In genomic region chr6:138371176-138371575, GRCm38 (mm10) we compare ENCODE assay signal across 28 mouse cellular contexts.
"Had no signal": no experiment of that assay in that cellular context is flagged by ENCODE, and none has a peak within 500 bp of the region (broad histone marks: within the 10 kb centered on the region; RNA-seq: fewer than 3 reads in every experiment).

No protein-coding gene starts in this region.

- H3K36me3 ChIP-seq: embryonic facial prominence, embryonic 10.5 days; embryonic facial prominence, embryonic 12.5 days; embryonic facial prominence, embryonic 13.5 days; embryonic facial prominence, embryonic 15.5 days; forebrain, embryonic 10.5 days; forebrain, embryonic 12.5 days; forebrain, embryonic 15.5 days had no signal

- H3K27ac ChIP-seq: embryonic facial prominence, embryonic 10.5 days; embryonic facial prominence, embryonic 12.5 days; embryonic facial prominence, embryonic 13.5 days; embryonic facial prominence, embryonic 15.5 days; forebrain, embryonic 10.5 days; forebrain, embryonic 12.5 days; forebrain, embryonic 13.5 days; forebrain, embryonic 15.5 days; gastrocnemius, adult 2 months; heart, adult 2 months had no signal

- H3K4me3 ChIP-seq: embryonic facial prominence, embryonic 10.5 days; embryonic facial prominence, embryonic 12.5 days; embryonic facial prominence, embryonic 13.5 days; embryonic facial prominence, embryonic 15.5 days; erythroblast, embryonic 14.5 days; forebrain, embryonic 10.5 days; forebrain, embryonic 12.5 days; forebrain, embryonic 13.5 days; forebrain, embryonic 15.5 days; gastrocnemius, adult 2 months; heart, adult 2 months had no signal

- H3K4me2 ChIP-seq: embryonic facial prominence, embryonic 12.5 days; embryonic facial prominence, embryonic 13.5 days; embryonic facial prominence, embryonic 15.5 days; forebrain, embryonic 12.5 days; forebrain, embryonic 13.5 days; forebrain, embryonic 15.5 days had no signal

- H3K9ac ChIP-seq: embryonic facial prominence, embryonic 12.5 days; embryonic facial prominence, embryonic 13.5 days; embryonic facial prominence, embryonic 15.5 days; forebrain, embryonic 12.5 days; forebrain, embryonic 13.5 days; forebrain, embryonic 15.5 days; forebrain, postnatal 0 days had no signal

- ATAC-seq: forebrain, embryonic 13.5 days; forebrain, embryonic 14.5 days; forebrain, embryonic 15.5 days; forebrain, embryonic 16.5 days; forebrain, postnatal 0 days had no signal

- DNase-seq: cerebellum, adult 2 months; cerebellum, adult 8-10 months; cerebellum, adult 9-10 months; cerebellum, adult 9-11 months; cerebellum, postnatal 10 days; cerebellum, postnatal 14 days; cerebellum, postnatal 25 days; cerebellum, postnatal 36 days; embryo, embryonic 11 days; forebrain, postnatal 0 days; gastrocnemius, adult 2 months; gastrocnemius, postnatal 10 days; gastrocnemius, postnatal 14 days; gastrocnemius, postnatal 25 days; gastrocnemius, postnatal 36 days; heart, adult 18-20 months; heart, adult 2 months had no signal

- H3K9me3 ChIP-seq: embryonic facial prominence, embryonic 10.5 days; embryonic facial prominence, embryonic 12.5 days; embryonic facial prominence, embryonic 13.5 days; embryonic facial prominence, embryonic 15.5 days; forebrain, embryonic 10.5 days; forebrain, embryonic 12.5 days; forebrain, embryonic 13.5 days; forebrain, embryonic 15.5 days had no signal

- H3K27me3 ChIP-seq: embryonic facial prominence, embryonic 12.5 days; embryonic facial prominence, embryonic 13.5 days; embryonic facial prominence, embryonic 15.5 days; forebrain, embryonic 12.5 days; forebrain, embryonic 13.5 days; forebrain, embryonic 15.5 days had no signal

- H3K4me1 ChIP-seq: embryonic facial prominence, embryonic 10.5 days; embryonic facial prominence, embryonic 12.5 days; embryonic facial prominence, embryonic 13.5 days; embryonic facial prominence, embryonic 15.5 days; forebrain, embryonic 10.5 days; forebrain, embryonic 12.5 days; forebrain, embryonic 13.5 days; forebrain, embryonic 15.5 days had no signal
